Comparison of ENCODE assay signal across 8 mouse cellular contexts in the genomic region with DNA sequence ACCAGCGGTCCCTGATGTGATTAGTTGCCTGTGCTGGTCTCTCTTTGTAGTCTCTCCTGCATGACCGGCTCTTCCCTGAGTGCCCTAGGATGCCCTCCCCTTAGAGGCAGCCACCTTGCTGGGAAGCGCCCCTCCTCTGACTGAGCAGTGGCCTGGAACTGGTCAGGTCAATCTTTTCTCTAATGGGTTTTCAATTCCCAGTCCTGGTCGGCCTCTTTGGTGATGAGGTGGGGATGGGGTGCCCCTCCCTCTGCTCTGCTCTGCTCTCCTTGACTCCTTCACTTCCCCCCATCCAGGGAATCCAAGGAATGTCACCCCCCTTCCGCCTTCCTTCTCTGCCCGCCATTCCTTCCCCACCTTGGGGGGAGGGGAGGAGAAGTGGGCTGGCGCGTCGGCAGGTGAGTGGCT. TPM values are rescaled to one million over a fixed set of nuclear protein-coding genes. Genes with fewer than 3 reads are reported as not detected.
DNase-seq lines count a peak whose midpoint lies in the region; ATAC-seq and TF ChIP-seq lines count a peak whose summit lies in the region.

Bcam (minus strand) TSS at position 33 of the 408 bp plus-strand sequence.

- peak; percentile 41 for ATAC-seq in intestine, embryonic 16.5 days
- ATAC-seq in stomach, embryonic 14.5 days (ENCODE audit: insufficient number of reproducible peaks, insufficient read depth, low FRiP score, low read depth) = peak; percentile 21; the same call in 1 of the 2 replicates
- no peak for ATAC-seq in megakaryocyte progenitor cell, adult 5-6 weeks (replicated peaks; ENCODE audit: poor library complexity)

- H3K27ac ChIP-seq in ES-Bruce4 (ENCODE audit: insufficient read depth, low read length) = peak within 1 kb of the TSS; percentile 86
- peak within 1 kb of the TSS; percentile 57 for H3K27ac ChIP-seq in intestine, embryonic 16.5 days (ENCODE audit: low read length)
- H3K27ac ChIP-seq in stomach, embryonic 14.5 days (ENCODE audit: low read length) = peak within 1 kb of the TSS; percentile 68; the same call in 1 of the 2 replicates

- H3K9me3 ChIP-seq in ES-Bruce4 (replicated peaks; ENCODE audit: control insufficient read depth, insufficient read depth, low read length, poor library complexity, severe bottlenecking) = peaks cover 6% of the 10 kb centered on the region
- H3K9me3 ChIP-seq in intestine, embryonic 16.5 days (ENCODE audit: control insufficient read depth, low read length) = no peaks in the 10 kb centered on the region
- H3K9me3 ChIP-seq in stomach, embryonic 14.5 days (ENCODE audit: control insufficient read depth, low read depth, low read length) = no peaks in the 10 kb centered on the region

- H3K27me3 ChIP-seq in ES-Bruce4 (ENCODE audit: control insufficient read depth, insufficient read depth, low read length, poor library complexity, severe bottlenecking) = no peaks in the 10 kb centered on the region
- no peaks in the 10 kb centered on the region; the same call in 1 of the 2 replicates for H3K27me3 ChIP-seq in intestine, embryonic 16.5 days (replicated peaks; ENCODE audit: control insufficient read depth, insufficient read depth, low read length)
- no peaks in the 10 kb centered on the region for H3K27me3 ChIP-seq in stomach, embryonic 14.5 days (ENCODE audit: control insufficient read depth, insufficient read depth, low read length)

- WGBS in intestine, embryonic 16.5 days = 6% methylated on average over 9 of the region's 9 CpGs
- whole genome bisulfite sequencing in stomach, embryonic 14.5 days = 2% methylated on average over 9 of the region's 9 CpGs

- peak; percentile 95 for TF ChIP-seq EP300 in ES-Bruce4 (IDR thresholded peaks at IDR 0.05; ENCODE audit: insufficient read depth, low read depth, low read length)

- TF ChIP-seq POLR2A in ES-Bruce4 (IDR thresholded peaks at IDR 0.05; ENCODE audit: insufficient read depth, low read length) = no peak

- DNase-seq in adrenal gland, postnatal 10 days = no peak
- no peak for DNase-seq in gastrocnemius, postnatal 14 days
- peak; percentile 78 to 86 for DNase-seq in lung, adult 18-20 months
- no peak for DNase-seq in ovary, postnatal 36 days (ENCODE audit: low spot score)

- H3K36me3 ChIP-seq in ES-Bruce4 (ENCODE audit: control insufficient read depth, insufficient read depth, low read length, poor library complexity, severe bottlenecking) = peaks cover 10% of the 10 kb centered on the region
- no peaks in the 10 kb centered on the region for H3K36me3 ChIP-seq in intestine, embryonic 16.5 days (ENCODE audit: control insufficient read depth, insufficient read depth, low read length)
- H3K36me3 ChIP-seq in stomach, embryonic 14.5 days (ENCODE audit: control insufficient read depth, insufficient read depth, low read length) = peaks cover 3% of the 10 kb centered on the region; the same call in 1 of the 2 replicates

- intact Hi-C loops in gastrocnemius, postnatal 14 days (cut with DNase I; ENCODE audit: low total_unique reads) = no loop called here

- TF ChIP-seq CTCF in ES-Bruce4 (IDR thresholded peaks at IDR 0.05; ENCODE audit: low read depth, low read length) = no peak

- H3K9ac ChIP-seq in ES-Bruce4 (ENCODE audit: low read depth, poor library complexity, severe bottlenecking) = peak within 1 kb of the TSS; percentile 77
- peak within 1 kb of the TSS; percentile 75 for H3K9ac ChIP-seq in intestine, embryonic 16.5 days (ENCODE audit: low read depth, low read length)
- H3K9ac ChIP-seq in stomach, embryonic 14.5 days (replicated peaks; ENCODE audit: low read depth, low read length) = peak within 1 kb of the TSS; percentile 65

- H3K4me1 ChIP-seq in ES-Bruce4 (ENCODE audit: control insufficient read depth, insufficient read depth, low read length) = peaks cover 4% of the 10 kb centered on the region
- H3K4me1 ChIP-seq in intestine, embryonic 16.5 days (ENCODE audit: control insufficient read depth, insufficient read depth, low read length) = peaks cover 29% of the 10 kb centered on the region
- peaks cover 26% of the 10 kb centered on the region for H3K4me1 ChIP-seq in stomach, embryonic 14.5 days (ENCODE audit: control insufficient read depth, insufficient read depth, low read length)

- H3K4me3 ChIP-seq in ES-Bruce4 (ENCODE audit: low read depth, low read length) = peak within 1 kb of the TSS; percentile 69
- H3K4me3 ChIP-seq in intestine, embryonic 16.5 days (ENCODE audit: low read length) = peak within 1 kb of the TSS; percentile 60
- H3K4me3 ChIP-seq in stomach, embryonic 14.5 days (ENCODE audit: low read depth, low read length) = peak within 1 kb of the TSS; percentile 62

- H3K4me2 ChIP-seq in intestine, embryonic 16.5 days (ENCODE audit: low read depth, low read length) = peak within 1 kb of the TSS; percentile 83
- peak within 1 kb of the TSS; percentile 91 for H3K4me2 ChIP-seq in stomach, embryonic 14.5 days (replicated peaks; ENCODE audit: low read depth, low read length)

RNA-seq across cellular contexts. Expression of gene Bcam, which starts in this region (rescaled TPM):
- polyA plus RNA-seq in ES-Bruce4 (2011; ENCODE audit: insufficient read depth, insufficient read length, low read depth, missing spikeins) = 138 and 154 TPM in 2 replicates
- 10 to 100 TPM; 62.4 to 75.1 TPM for total RNA-seq in adrenal gland, postnatal 10 days (2021)
- 10 to 100 TPM; 48.5 to 51.9 TPM for total RNA-seq in gastrocnemius, postnatal 14 days (2021)
- polyA plus RNA-seq in intestine, embryonic 16.5 days (2015; fragmentation: Nextera tagmentation; extraction: Ambion mirVana) = 58.7 and 62.7 TPM in 2 replicates
- 156 and 164 TPM in 2 replicates for polyA plus RNA-seq in stomach, embryonic 14.5 days (2014; fragmentation: Nextera tagmentation; extraction: Ambion mirVana)
- total RNA-seq in megakaryocyte progenitor cell, adult 5-6 weeks (2015) = not detected in 2 replicates
- total RNA-seq in megakaryocyte progenitor cell, adult 5-6 weeks (2017) = not detected in 2 replicates

Comparison
In these comparisons a context has a peak if more than half of its experiments do, and no peak if none do; other contexts are left out.
1. RNA of gene Bcam (total RNA-seq): 62.4 to 75.1 TPM in adrenal gland, postnatal 10 days and 48.5 to 51.9 TPM in gastrocnemius, postnatal 14 days; not detected in megakaryocyte progenitor cell, adult 5-6 weeks; every median in the first group is over 10 times any median in the second.
2. DNase-seq: peak in lung, adult 18-20 months (2 of 2); none in adrenal gland, postnatal 10 days (single experiment), gastrocnemius, postnatal 14 days (single experiment) and ovary, postnatal 36 days (single experiment).
3. Peak in every context shown above with its lines, with median percentiles within 50 percentile points of each other: H3K27ac ChIP-seq, H3K4me3 ChIP-seq and H3K9ac ChIP-seq.